Comparison of ENCODE assay signal across 8 mouse cellular contexts in the genomic region with DNA sequence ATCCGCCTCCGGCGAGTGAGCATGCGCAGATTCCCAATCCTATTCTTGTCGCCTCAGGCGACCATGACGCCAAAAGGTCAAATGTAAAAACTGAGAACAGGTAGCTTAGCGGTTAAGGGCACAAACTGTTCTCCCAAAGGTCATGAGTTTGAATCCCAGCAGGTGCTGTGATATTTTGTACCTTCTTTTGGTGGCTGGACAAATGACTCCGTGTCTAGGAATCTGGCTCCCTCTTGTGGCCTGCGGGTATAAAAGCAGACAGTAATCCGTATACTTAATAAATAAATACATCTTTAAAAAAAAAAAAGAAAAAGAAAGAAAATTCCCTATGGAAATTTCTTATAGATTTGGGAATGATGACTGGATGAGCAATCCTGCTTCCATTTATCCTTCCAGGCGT. TPM values are rescaled to one million over a fixed set of nuclear protein-coding genes. Genes with fewer than 3 reads are reported as not detected.
DNase-seq lines count a peak whose midpoint lies in the region; ATAC-seq and TF ChIP-seq lines count a peak whose summit lies in the region.
"Not testable (repeated sequence)": the region's sequence is repeated elsewhere in the genome, so short reads cannot be mapped to it uniquely, and the experiment has no call there.

No protein-coding gene starts in this region.

- H3K9ac ChIP-seq in embryonic facial prominence, embryonic 11.5 days (replicated peaks; ENCODE audit: low read length); heart, embryonic 12.5 days; limb, embryonic 15.5 days; midbrain, embryonic 13.5 days (replicated peaks): not testable (repeated sequence)

- not testable (repeated sequence) for H3K4me3 ChIP-seq in bone marrow, adult 2 months (replicated peaks; ENCODE audit: control insufficient read depth, low read depth, low read length); embryonic facial prominence, embryonic 11.5 days (ENCODE audit: low read depth, low read length); kidney, adult 2 months (ENCODE audit: insufficient read depth, low read depth, low read length)
- peak overlapping the region; percentile 35 for H3K4me3 ChIP-seq in heart, embryonic 12.5 days
- H3K4me3 ChIP-seq in limb, embryonic 15.5 days: 0 out of 2 replicates have a peak overlapping the region, but pooled peaks have one; percentile 10
- peak overlapping the region; percentile 15; the same call in 1 of the 2 replicates for H3K4me3 ChIP-seq in midbrain, embryonic 13.5 days (replicated peaks)

- H3K4me2 ChIP-seq in embryonic facial prominence, embryonic 11.5 days (ENCODE audit: low read depth, low read length): not testable (repeated sequence)
- H3K4me2 ChIP-seq in heart, embryonic 12.5 days: peak overlapping the region; percentile 63
- H3K4me2 ChIP-seq in limb, embryonic 15.5 days: peak overlapping the region; percentile 34
- H3K4me2 ChIP-seq in midbrain, embryonic 13.5 days (replicated peaks): peak overlapping the region; percentile 25

- not testable (repeated sequence) for H3K27ac ChIP-seq in bone marrow, adult 2 months (ENCODE audit: control insufficient read depth, insufficient read depth, low read depth, low read length, poor library complexity); embryonic facial prominence, embryonic 11.5 days (replicated peaks; ENCODE audit: low read depth, low read length); heart, embryonic 12.5 days (ENCODE audit: poor library complexity, severe bottlenecking); kidney, adult 2 months (ENCODE audit: insufficient read depth, low read depth, low read length); limb, embryonic 15.5 days; midbrain, embryonic 13.5 days

- TF ChIP-seq POLR2A in bone marrow, adult 2 months (IDR thresholded peaks at IDR 0.05; ENCODE audit: borderline replicate concordance, control insufficient read depth, low read depth, low read length); kidney, adult 2 months (IDR thresholded peaks at IDR 0.05; ENCODE audit: low read depth, low read length): not testable (repeated sequence)

- H3K36me3 ChIP-seq in embryonic facial prominence, embryonic 11.5 days (replicated peaks; ENCODE audit: control insufficient read depth, insufficient read depth, low read depth, low read length); heart, embryonic 12.5 days; kidney, adult 2 months (ENCODE audit: control insufficient read depth, insufficient read depth, low read length); limb, embryonic 15.5 days; midbrain, embryonic 13.5 days: not testable (repeated sequence)

- 0 out of 2 replicates have a peak, but pooled peaks have one; percentile 15 for TF ChIP-seq CTCF in bone marrow, adult 2 months (IDR thresholded peaks at IDR 0.05; ENCODE audit: control insufficient read depth, insufficient read depth, low read length)
- peak; percentile 48 for TF ChIP-seq CTCF in kidney, adult 2 months (conservative IDR thresholded peaks at IDR 0.05; ENCODE audit: insufficient read depth, insufficient read length, low read depth, low read length)

- peak; percentile 35 for DNase-seq in CD4-positive helper T cell, adult 2 months (ENCODE audit: low read depth, low spot score)
- peak; percentile 25 for DNase-seq in embryonic facial prominence, embryonic 11.5 days (ENCODE audit: low spot score)
- peak; percentile 42 for DNase-seq in kidney, adult 2 months
- DNase-seq in spleen, postnatal 10 days (ENCODE audit: low spot score in 2 of 2): peak; percentile 15 to 57

- ATAC-seq in embryonic facial prominence, embryonic 11.5 days (replicated peaks; ENCODE audit: insufficient number of reproducible peaks, low FRiP score, low TSS enrichment, low read depth); heart, embryonic 12.5 days (ENCODE audit: insufficient number of reproducible peaks, low FRiP score); limb, embryonic 15.5 days (ENCODE audit: insufficient number of reproducible peaks, low FRiP score, low TSS enrichment, low read depth); midbrain, embryonic 13.5 days: not testable (repeated sequence)

- H3K9me3 ChIP-seq in embryonic facial prominence, embryonic 11.5 days (replicated peaks; ENCODE audit: control insufficient read depth, low read length); limb, embryonic 15.5 days: not testable (repeated sequence)
- H3K9me3 ChIP-seq in heart, embryonic 12.5 days (replicated peaks): peaks cover 31% of the 10 kb centered on the region
- H3K9me3 ChIP-seq in midbrain, embryonic 13.5 days: peaks cover 39% of the 10 kb centered on the region

- 36% methylated on average over 12 of the region's 12 CpGs for WGBS in bone marrow, adult 2 months
- whole genome bisulfite sequencing in embryonic facial prominence, embryonic 11.5 days: 28% methylated on average over 12 of the region's 12 CpGs
- 32% methylated on average over 12 of the region's 12 CpGs for WGBS in heart, embryonic 12.5 days
- WGBS in kidney, adult 2 months: 40% methylated on average over 12 of the region's 12 CpGs
- WGBS in limb, embryonic 15.5 days: 41% methylated on average over 12 of the region's 12 CpGs
- 37% methylated on average over 12 of the region's 12 CpGs for WGBS in midbrain, embryonic 13.5 days

- not testable (repeated sequence) for H3K4me1 ChIP-seq in bone marrow, adult 2 months (ENCODE audit: control insufficient read depth, insufficient read depth, low read length); embryonic facial prominence, embryonic 11.5 days (ENCODE audit: control insufficient read depth, insufficient read depth, low read length); heart, embryonic 12.5 days (replicated peaks); kidney, adult 2 months (ENCODE audit: control insufficient read depth, insufficient read depth, low read length); limb, embryonic 15.5 days; midbrain, embryonic 13.5 days (replicated peaks)

- H3K27me3 ChIP-seq in embryonic facial prominence, embryonic 11.5 days (ENCODE audit: control insufficient read depth, insufficient read depth, low read length); heart, embryonic 12.5 days (replicated peaks); kidney, adult 2 months (replicated peaks; ENCODE audit: control insufficient read depth, insufficient read depth, low read length); limb, embryonic 15.5 days; midbrain, embryonic 13.5 days: not testable (repeated sequence)

RNA-seq across cellular contexts. Expression of gene Zfp369, which starts 32.2 kb away (rescaled TPM):
- polyA plus RNA-seq in bone marrow, adult 2 months (2011; ENCODE audit: insufficient read depth, insufficient read length, low replicate concordance, missing spikeins): 6.1 and 12.2 TPM in 2 replicates
- 17.1 and 19.3 TPM in 2 replicates for polyA plus RNA-seq in embryonic facial prominence, embryonic 11.5 days (2014; fragmentation: Nextera tagmentation; extraction: Ambion mirVana)
- 16.5 and 19.1 TPM in 2 replicates for polyA plus RNA-seq in heart, embryonic 12.5 days (2016; fragmentation: Nextera tagmentation; extraction: Ambion mirVana)
- polyA plus RNA-seq in kidney, adult 2 months (2012; rRNA removed): 17.1 and 19.0 TPM in 2 replicates
- 11.3 and 12.4 TPM in 2 replicates for polyA plus RNA-seq in limb, embryonic 15.5 days (2015; fragmentation: Nextera tagmentation; extraction: Ambion mirVana)
- 20.5 and 22.1 TPM in 2 replicates for polyA plus RNA-seq in midbrain, embryonic 13.5 days (2015; fragmentation: Nextera tagmentation; extraction: Ambion mirVana)

RNA-seq across cellular contexts. Expression of gene Gm10775, which starts 51.5 kb away (rescaled TPM):
- polyA plus RNA-seq in bone marrow, adult 2 months (2011; ENCODE audit: insufficient read depth, insufficient read length, low replicate concordance, missing spikeins): not detected in 2 replicates
- not detected in 2 replicates for polyA plus RNA-seq in embryonic facial prominence, embryonic 11.5 days (2014; fragmentation: Nextera tagmentation; extraction: Ambion mirVana)
- polyA plus RNA-seq in heart, embryonic 12.5 days (2016; fragmentation: Nextera tagmentation; extraction: Ambion mirVana): not detected in 2 replicates
- polyA plus RNA-seq in kidney, adult 2 months (2012; rRNA removed): not detected in 2 replicates
- not detected in 2 replicates for polyA plus RNA-seq in limb, embryonic 15.5 days (2015; fragmentation: Nextera tagmentation; extraction: Ambion mirVana)
- not detected in 2 replicates for polyA plus RNA-seq in midbrain, embryonic 13.5 days (2015; fragmentation: Nextera tagmentation; extraction: Ambion mirVana)
